Mouse (Mus musculus) stomach, embryonic 15.5 days (tissue): ENCODE results near the gene Coq9. TPM values are rescaled to one million over a fixed set of nuclear protein-coding genes. Genes with fewer than 3 reads are reported as not detected.

Experiments used
- ATAC-seq: fragments of 200-750 bp; cut with Nextera tagmentation; 2 replicates; pipeline ENCODE4 v1.8.0; 2017; ENCODE audit warnings: low read depth, moderate number of reproducible peaks, moderate TSS enrichment; ENCODE audit not compliant: insufficient read depth, low FRiP score
- H3K27ac ChIP-seq: fragments of 300-500 bp; sonication (generic); 2 replicates; pipeline ENCODE4 v1.5.1; 2015; ENCODE audit warnings: mild to moderate bottlenecking, inconsistent platforms
- H3K27me3 ChIP-seq: fragments of 300-500 bp; sonication (generic); replicated peaks from 2 replicates; pipeline ENCODE4 v1.6.1; 2015; ENCODE audit warnings: inconsistent platforms
- H3K36me3 ChIP-seq: fragments of 300-500 bp; sonication (generic); 2 replicates; pipeline ENCODE4 v1.6.1; 2015; ENCODE audit warnings: inconsistent platforms
- H3K4me1 ChIP-seq: fragments of 300-500 bp; sonication (generic); 2 replicates; pipeline ENCODE4 v1.6.1; 2015; ENCODE audit warnings: inconsistent platforms
- H3K4me2 ChIP-seq: fragments of 300-500 bp; sonication (generic); 2 replicates; pipeline ENCODE4 v1.6.1; 2015; ENCODE audit warnings: mild to moderate bottlenecking, inconsistent platforms
- H3K4me3 ChIP-seq: fragments of 300-500 bp; sonication (generic); replicated peaks from 2 replicates; pipeline ENCODE4 v1.5.1; 2015; ENCODE audit warnings: inconsistent platforms
- H3K9ac ChIP-seq: fragments of 300-500 bp; sonication (generic); 2 replicates; pipeline ENCODE4 v1.6.1; 2015; ENCODE audit warnings: inconsistent platforms
- H3K9me3 ChIP-seq: fragments of 300-500 bp; sonication (generic); 2 replicates; pipeline ENCODE4 v1.6.1; 2016; ENCODE audit warnings: inconsistent platforms
- WGBS: fragments of 180-500 bp; shearing (Covaris S2); methylation state at CpG from one replicate; pipeline ENCODE4 v1.1.7; 2015; 5-methylcytosine and 5-hydroxymethylcytosine counted together
- polyA plus RNA-seq: library from polyadenylated mRNA; unstranded; fragments of >200 nt; fragmentation: Nextera tagmentation; extraction: Ambion mirVana; gene quantifications from 2 replicates; pipeline ENCODE4 v1.2.1, GENCODE M21; 2015

Coq9 gene
- polyA plus RNA-seq, 1 experiment from 2014 or later: 75.8 TPM

- no peak overlapping the region for H3K4me2 ChIP-seq
- H3K4me1 ChIP-seq: 0 out of 2 replicates have a peak, but pooled peaks cover 3% of the 10 kb centered on the region
- H3K4me3 ChIP-seq: no peak overlapping the region
- H3K27ac ChIP-seq: no peak overlapping the region
- no peaks in the 10 kb centered on the region for H3K27me3 ChIP-seq
- no peaks in the 10 kb centered on the region for H3K9me3 ChIP-seq
- no peak overlapping the region for H3K9ac ChIP-seq
- 67% methylated on average over 8 of the region's 8 CpGs for WGBS
- ATAC-seq: no peak
- H3K36me3 ChIP-seq: peaks cover 35% of the 10 kb centered on the region
These were observed 23.3 kb downstream of the Coq9 start for GRCm38 (mm10) chr8:94861352-94861910.

GRCm38 (mm10) chr8:94862487-94863220 is 24.5 kb downstream of the Coq9 start:
- ATAC-seq: no peak
- no peak overlapping the region for H3K27ac ChIP-seq
- H3K9me3 ChIP-seq: no peaks in the 10 kb centered on the region
- H3K4me1 ChIP-seq: 0 out of 2 replicates have a peak, but pooled peaks cover 3% of the 10 kb centered on the region
- H3K36me3 ChIP-seq: peaks cover 45% of the 10 kb centered on the region
- H3K4me3 ChIP-seq: no peak overlapping the region
- no peak overlapping the region for H3K4me2 ChIP-seq
- no peaks in the 10 kb centered on the region for H3K27me3 ChIP-seq
- no peak overlapping the region for H3K9ac ChIP-seq
- 80% methylated on average over 12 of the region's 12 CpGs for WGBS

- peaks cover 45% of the 10 kb centered on the region for H3K36me3 ChIP-seq
These were observed 26.0 kb downstream of the Coq9 start for GRCm38 (mm10) chr8:94863897-94864673.

GRCm38 (mm10) chr8:94865292-94865691 is 27.2 kb downstream of the Coq9 start:
- H3K4me2 ChIP-seq: no peak overlapping the region
- H3K9me3 ChIP-seq: no peaks in the 10 kb centered on the region
- peaks cover 15% of the 10 kb centered on the region for H3K4me1 ChIP-seq
- no peak; the same call in 1 of the 2 replicates for ATAC-seq
- H3K9ac ChIP-seq: no peak overlapping the region
- H3K4me3 ChIP-seq: no peak overlapping the region
- H3K27me3 ChIP-seq: no peaks in the 10 kb centered on the region
- H3K27ac ChIP-seq: no peak overlapping the region
- 75% methylated on average over 10 of the region's 10 CpGs for WGBS
- peaks cover 45% of the 10 kb centered on the region for H3K36me3 ChIP-seq

More at GRCm38 (mm10) chr8:94863897-94864673, 26.0 kb downstream of the Coq9 start:
- 69% methylated on average over 10 of the region's 10 CpGs for WGBS
- Histone ChIP-seq H3K4me1 (peaks cover 3% of the 10 kb centered on the region; the same call in 1 of the 2 replicates), H3K4me2 (no peak overlapping the region), H3K4me3 (no peak overlapping the region), H3K9me3 (no peaks in the 10 kb centered on the region), H3K9ac (no peak overlapping the region), H3K27me3 (no peaks in the 10 kb centered on the region), H3K27ac (no peak overlapping the region)
- ATAC-seq: no peak

- WGBS: 78% methylated on average over 9 of the region's 9 CpGs
- no peak for ATAC-seq
- peaks cover 29% of the 10 kb centered on the region for H3K4me1 ChIP-seq
- H3K27me3 ChIP-seq: no peaks in the 10 kb centered on the region
- H3K27ac ChIP-seq: no peak overlapping the region
- H3K9me3 ChIP-seq: no peaks in the 10 kb centered on the region
- H3K4me3 ChIP-seq: no peak overlapping the region
- H3K4me2 ChIP-seq: no peak overlapping the region
- H3K9ac ChIP-seq: no peak overlapping the region
- peaks cover 41% of the 10 kb centered on the region for H3K36me3 ChIP-seq
These were observed 28.8 kb downstream of the Coq9 start for GRCm38 (mm10) chr8:94866921-94867320.

- Histone ChIP-seq H3K27ac (no peak overlapping the region), H3K4me1 (peaks cover 38% of the 10 kb centered on the region), H3K36me3 (peaks cover 26% of the 10 kb centered on the region), H3K9ac (no peak overlapping the region), H3K9me3 (no peaks in the 10 kb centered on the region), H3K4me2 (0 out of 2 replicates have a peak overlapping the region, but pooled peaks have one; percentile 86), H3K4me3 (no peak overlapping the region), H3K27me3 (no peaks in the 10 kb centered on the region)
- 58% methylated on average over 7 of the region's 7 CpGs for WGBS
- ATAC-seq: no peak
These were observed 31.0 kb downstream of the Coq9 start for GRCm38 (mm10) chr8:94869146-94869545.

GRCm38 (mm10) chr8:94870003-94870402 is 31.9 kb downstream of the Coq9 start:
- Histone ChIP-seq H3K27ac (no peak overlapping the region), H3K36me3 (peaks cover 19% of the 10 kb centered on the region; the same call in 1 of the 2 replicates), H3K9ac (no peak overlapping the region), H3K27me3 (0 out of 2 replicates have a peak, but pooled peaks cover 5% of the 10 kb centered on the region), H3K4me3 (peak overlapping the region; percentile 42), H3K4me1 (peaks cover 47% of the 10 kb centered on the region), H3K4me2 (peak overlapping the region; percentile 86), H3K9me3 (no peaks in the 10 kb centered on the region)
- WGBS: 39% methylated on average over 4 of the region's 4 CpGs
- ATAC-seq: no peak

- 7% methylated on average over 22 of the region's 22 CpGs for WGBS
- ATAC-seq: no peak
- no peaks in the 10 kb centered on the region for H3K9me3 ChIP-seq
- H3K4me2 ChIP-seq: peak overlapping the region; percentile 86
- H3K36me3 ChIP-seq: peaks cover 17% of the 10 kb centered on the region; the same call in 1 of the 2 replicates
- H3K27me3 ChIP-seq: 0 out of 2 replicates have a peak, but pooled peaks cover 5% of the 10 kb centered on the region
- peak overlapping the region; percentile 42 for H3K4me3 ChIP-seq
- H3K4me1 ChIP-seq: peaks cover 53% of the 10 kb centered on the region
- H3K9ac ChIP-seq: no peak overlapping the region
- peak overlapping the region; percentile 82; the same call in 1 of the 2 replicates for H3K27ac ChIP-seq
These were observed 32.5 kb downstream of the Coq9 start for GRCm38 (mm10) chr8:94870474-94871107.

- peak overlapping the region; percentile 42 for H3K4me3 ChIP-seq
- WGBS: 4% methylated on average over 7 of the region's 7 CpGs
- 0 out of 2 replicates have a peak, but pooled peaks cover 5% of the 10 kb centered on the region for H3K27me3 ChIP-seq
- H3K9ac ChIP-seq: no peak overlapping the region
- ATAC-seq: peak; percentile 75
- H3K36me3 ChIP-seq: 0 out of 2 replicates have a peak, but pooled peaks cover 10% of the 10 kb centered on the region
- H3K9me3 ChIP-seq: no peaks in the 10 kb centered on the region
- H3K27ac ChIP-seq: peak overlapping the region; percentile 82
- peak overlapping the region; percentile 86 for H3K4me2 ChIP-seq
- peaks cover 55% of the 10 kb centered on the region for H3K4me1 ChIP-seq
These were observed 33.2 kb downstream of the Coq9 start for GRCm38 (mm10) chr8:94871108-94871894.

GRCm38 (mm10) chr8:94872156-94872555 is 34.0 kb downstream of the Coq9 start:
- Histone ChIP-seq H3K9me3 (no peaks in the 10 kb centered on the region), H3K4me3 (peak overlapping the region; percentile 42; the same call in 1 of the 2 replicates), H3K36me3 (0 out of 2 replicates have a peak, but pooled peaks cover 5% of the 10 kb centered on the region), H3K27me3 (0 out of 2 replicates have a peak, but pooled peaks cover 5% of the 10 kb centered on the region), H3K4me1 (peaks cover 62% of the 10 kb centered on the region), H3K27ac (peak overlapping the region; percentile 82), H3K4me2 (peak overlapping the region; percentile 86), H3K9ac (no peak overlapping the region)
- 46% methylated on average over 3 of the region's 3 CpGs for WGBS
- no peak for ATAC-seq
